Mouse (Mus musculus): ENCODE measurements at regions not wholly inside any gene's neighbourhood (a gene's known extent, or its start where the extent isn't known, plus 50 kb on each side); places are given as distances from the start of the nearest gene placed in this dataset.

GRCm38 (mm10) chr7:90060343-90061175 lies 69.5 kb upstream of the Picalm start:
- TF ChIP-seq CTCF (IDR thresholded peaks at IDR 0.05; ENCODE audit: low read depth, low read length) (no peak), GATA1 (IDR thresholded peaks at IDR 0.05; ENCODE audit: borderline replicate concordance, low read length) (no peak), TAL1 (conservative IDR thresholded peaks at IDR 0.05; ENCODE audit: low read depth, low read length) (no peak)
